Mouse (Mus musculus) embryo, embryonic 11.5 days (tissue): Measurements from ENCODE around the gene I0C0044D17Rik.

ENCODE experiments used
- DNase-seq: peaks from one replicate; pipeline ENCODE4 v3.0.0-alpha.2; 2012; ENCODE audit warnings: low read depth, low spot score

I0C0044D17Rik gene

GRCm38 (mm10) chr4:98777464-98777863 is 46.2 kb downstream of the I0C0044D17Rik start:
- DNase-seq, result no peak

- DNase-seq, result no peak
Observed at GRCm38 (mm10) chr4:98776721-98777427, 46.8 kb downstream of the I0C0044D17Rik start.

GRCm38 (mm10) chr4:98773785-98774184 is 49.9 kb downstream of the I0C0044D17Rik start:
- DNase-seq, result no peak
